In genomic region chr1:112379651-112380264, GRCm38 (mm10) we compare ENCODE assay signal across 8 mouse cellular contexts.
DNase-seq lines count a peak whose midpoint lies in the region; ATAC-seq lines count a peak whose summit lies in the region.
"Had no signal": no experiment of that assay in that cellular context is flagged by ENCODE, and none has a peak within 500 bp of the region (broad histone marks: within the 10 kb centered on the region; RNA-seq: fewer than 3 reads in every experiment).

No protein-coding gene starts in this region.

- peak; percentile 58 for DNase-seq in testis, postnatal 10 days (ENCODE audit: low spot score)
- no peak for DNase-seq in testis, postnatal 14 days (ENCODE audit: low spot score)
- peak; percentile 39 for DNase-seq in embryo, embryonic 9.5 days (ENCODE audit: extremely low spot score)
- DNase-seq in left cerebral cortex, adult 9 months (ENCODE audit: low spot score in 2 of 2), result peak; percentile 52 to 68
- peak; percentile 67 for DNase-seq in right cerebral cortex, adult 18-20 months
- no peak for DNase-seq in thymus, postnatal 4 days

- no peaks in the 10 kb centered on the region for H3K36me3 ChIP-seq in hindbrain, embryonic 16.5 days (ENCODE audit: control insufficient read depth, insufficient read depth, low read length)

- H3K4me3 ChIP-seq in hindbrain, embryonic 16.5 days (ENCODE audit: low read length), result no peak overlapping the region
- H3K4me3 ChIP-seq: myocyte had no signal

- H3K27me3 ChIP-seq in hindbrain, embryonic 16.5 days (replicated peaks; ENCODE audit: control insufficient read depth, insufficient read depth, low read length), result no peaks in the 10 kb centered on the region

- no peaks in the 10 kb centered on the region for H3K9me3 ChIP-seq in hindbrain, embryonic 16.5 days (ENCODE audit: control insufficient read depth, low read length)

- H3K4me2 ChIP-seq in hindbrain, embryonic 16.5 days (ENCODE audit: low read length), result no peak overlapping the region

- H3K27ac ChIP-seq in hindbrain, embryonic 16.5 days (ENCODE audit: low read depth, low read length), result no peak overlapping the region

- no peak overlapping the region for H3K9ac ChIP-seq in hindbrain, embryonic 16.5 days (ENCODE audit: low read depth, low read length)

- 4% methylated on average over 2 of the region's 2 CpGs for WGBS in hindbrain, embryonic 16.5 days

- H3K4me1 ChIP-seq in hindbrain, embryonic 16.5 days (ENCODE audit: control insufficient read depth, insufficient read depth, low read depth, low read length), result no peaks in the 10 kb centered on the region

- ATAC-seq in hindbrain, embryonic 16.5 days, result peak; percentile 92

Comparison
In these comparisons a context has a peak if more than half of its experiments do, and no peak if none do; other contexts are left out.
1. DNase-seq: peak in testis, postnatal 10 days (single experiment), embryo, embryonic 9.5 days (single experiment), left cerebral cortex, adult 9 months (2 of 2) and right cerebral cortex, adult 18-20 months (single experiment); none in testis, postnatal 14 days (single experiment) and thymus, postnatal 4 days (single experiment).